Mouse (Mus musculus): ENCODE results near the gene Inip. TPM values are rescaled to one million over a fixed set of nuclear protein-coding genes. Genes with fewer than 3 reads are reported as not detected.

The Inip gene
- total RNA-seq, 4 experiments from 2014 or later, result 20.3 to 22.3 (median 21.0) TPM

Other genes with a start within 250 kb of the Inip start
- gene Hsdl2, start 220.0 kb downstream of the Inip start, total RNA-seq (2022), result 10 to 100 TPM; 26.0 to 31.1 (median 29.2) TPM
- gene E130308A19Rik, start 175.4 kb downstream of the Inip start, total RNA-seq (2022), result 10 to 100 TPM; 12.3 to 14.2 (median 13.2) TPM
- gene Snx30, start 4.3 kb upstream of the Inip start, total RNA-seq (2022), result 10 to 100 TPM; 29.5 to 41.8 (median 34.9) TPM
- not detected for gene Slc46a2, start 113.5 kb upstream of the Inip start, total RNA-seq (2022)
- gene Mup4, start 159.1 kb upstream of the Inip start, total RNA-seq (2022), result not detected
- not detected for gene Mup6, start 162.7 kb upstream of the Inip start, total RNA-seq (2022)

All from left cerebral cortex, adult 8-10 months (tissue).